Mouse (Mus musculus): ENCODE data around the gene Fndc7. TPM values are rescaled to one million over a fixed set of nuclear protein-coding genes. Genes with fewer than 3 reads are reported as not detected.
"Not testable (repeated sequence)": the region's sequence is repeated elsewhere in the genome, so short reads cannot be mapped to it uniquely, and the experiment has no call there.

Fndc7 gene
- polyA plus RNA-seq, 1 experiment, result not detected

- TF ChIP-seq POLR2A (IDR thresholded peaks at IDR 0.05; ENCODE audit: borderline replicate concordance, control insufficient read depth, low read depth, low read length), result no peak
- no peak for TF ChIP-seq CTCF (IDR thresholded peaks at IDR 0.05; ENCODE audit: control insufficient read depth, insufficient read depth, low read length)
- 91% methylated on average over 6 of the region's 6 CpGs for WGBS
- H3K4me3 ChIP-seq (replicated peaks; ENCODE audit: control insufficient read depth, low read depth, low read length), result no peak overlapping the region
- H3K4me1 ChIP-seq (ENCODE audit: control insufficient read depth, insufficient read depth, low read length), result peaks cover 3% of the 10 kb centered on the region; the same call in 1 of the 2 replicates
- H3K27ac ChIP-seq (ENCODE audit: control insufficient read depth, insufficient read depth, low read depth, low read length, poor library complexity), result no peak overlapping the region
Measured at GRCm38 (mm10) chr3:108836931-108837330, 52.9 kb downstream of the Fndc7 start.

GRCm38 (mm10) chr3:108833717-108834116 lies 56.1 kb downstream of the Fndc7 start:
- WGBS, result 65% methylated on average over 1 of the region's 1 CpGs
- H3K4me1 ChIP-seq (ENCODE audit: control insufficient read depth, insufficient read depth, low read length); H3K27ac ChIP-seq (ENCODE audit: control insufficient read depth, insufficient read depth, low read depth, low read length, poor library complexity): not testable (repeated sequence)

GRCm38 (mm10) chr3:108831750-108832149 lies 58.1 kb downstream of the Fndc7 start:
- 91% methylated on average over 6 of the region's 6 CpGs for WGBS
- TF ChIP-seq CTCF (IDR thresholded peaks at IDR 0.05; ENCODE audit: control insufficient read depth, insufficient read depth, low read length) (no peak), POLR2A (IDR thresholded peaks at IDR 0.05; ENCODE audit: borderline replicate concordance, control insufficient read depth, low read depth, low read length) (no peak)
- no peaks in the 10 kb centered on the region; the same call in 1 of the 2 replicates for H3K4me1 ChIP-seq (ENCODE audit: control insufficient read depth, insufficient read depth, low read length)
- no peak overlapping the region for H3K27ac ChIP-seq (ENCODE audit: control insufficient read depth, insufficient read depth, low read depth, low read length, poor library complexity)
- H3K4me3 ChIP-seq (replicated peaks; ENCODE audit: control insufficient read depth, low read depth, low read length), result no peak overlapping the region

More at GRCm38 (mm10) chr3:108833717-108834116, 56.1 kb downstream of the Fndc7 start:
- not testable (repeated sequence) for H3K4me3 ChIP-seq (replicated peaks; ENCODE audit: control insufficient read depth, low read depth, low read length)

DNA sequence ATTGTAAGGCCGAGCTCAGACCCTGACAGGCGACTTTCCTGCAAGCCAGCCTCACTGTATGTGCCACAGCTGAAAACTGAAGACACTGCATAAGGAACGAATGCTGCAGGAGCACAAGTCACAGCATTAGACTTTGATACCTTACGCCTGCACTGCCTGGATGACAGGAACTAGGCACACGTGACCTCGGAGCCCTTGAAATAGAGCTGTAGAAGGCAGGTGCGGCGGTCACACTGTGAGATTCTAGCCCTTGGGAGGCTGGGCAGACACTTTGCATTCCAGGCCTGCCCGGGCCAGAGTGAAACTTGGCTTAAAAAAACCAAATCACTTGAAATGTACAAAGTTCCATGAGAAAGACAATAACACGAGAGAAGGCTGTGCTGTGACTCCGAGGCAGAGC lies 59.3 kb downstream of the Fndc7 start:
- no peak for TF ChIP-seq CTCF (IDR thresholded peaks at IDR 0.05; ENCODE audit: control insufficient read depth, insufficient read depth, low read length)
- no peak for TF ChIP-seq POLR2A (IDR thresholded peaks at IDR 0.05; ENCODE audit: borderline replicate concordance, control insufficient read depth, low read depth, low read length)
- H3K27ac ChIP-seq (ENCODE audit: control insufficient read depth, insufficient read depth, low read depth, low read length, poor library complexity), result no peak overlapping the region
- 64% methylated on average over 11 of the region's 11 CpGs for WGBS
- H3K4me3 ChIP-seq (replicated peaks; ENCODE audit: control insufficient read depth, low read depth, low read length), result no peak overlapping the region
- H3K4me1 ChIP-seq (ENCODE audit: control insufficient read depth, insufficient read depth, low read length), result no peaks in the 10 kb centered on the region; the same call in 1 of the 2 replicates

DNA sequence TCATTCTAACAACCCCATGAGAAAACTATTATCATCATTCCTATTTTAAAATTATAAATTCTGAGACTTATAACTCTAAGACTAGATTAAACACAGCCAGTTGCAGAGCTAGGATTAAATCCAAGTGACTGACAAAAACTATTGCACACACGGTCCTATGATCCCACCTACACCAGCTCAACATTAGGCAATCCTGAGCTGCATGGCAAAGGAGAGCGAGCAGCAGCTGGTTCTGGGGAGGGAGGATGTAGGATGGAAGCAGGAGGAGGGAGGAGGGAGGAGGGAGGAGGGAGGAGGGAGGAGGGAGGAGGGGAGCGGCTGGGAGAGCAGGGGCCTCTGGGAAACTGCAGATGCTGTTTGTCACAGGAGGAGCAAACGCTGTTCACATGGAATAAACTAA lies 74.2 kb downstream of the Fndc7 start:
- WGBS, result 74% methylated on average over 4 of the region's 4 CpGs

DNA sequence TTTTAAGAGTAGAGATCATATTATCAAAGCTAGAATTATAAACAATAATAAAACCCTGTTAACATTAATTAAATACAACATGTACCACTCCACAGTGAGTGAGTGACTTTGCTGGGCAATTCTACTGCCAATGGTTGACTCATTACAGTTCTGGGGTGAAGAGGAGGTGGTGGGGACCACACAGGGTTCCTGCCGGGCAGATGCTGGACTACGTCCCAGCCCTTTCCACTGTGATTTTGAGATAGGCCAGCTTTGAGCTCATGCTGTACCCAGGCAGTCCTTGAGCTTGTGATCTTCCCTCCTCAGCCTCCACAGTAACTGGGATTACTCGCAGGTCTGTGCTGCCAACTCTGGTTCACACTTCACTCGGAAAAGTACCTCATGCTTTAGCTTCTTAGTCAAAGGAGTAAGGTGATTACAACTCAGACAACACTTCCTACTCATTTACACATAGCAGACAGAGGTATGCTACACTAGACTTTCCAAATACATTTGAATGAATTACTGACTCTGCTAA lies 79.0 kb downstream of the Fndc7 start:
- H3K27ac ChIP-seq (ENCODE audit: control insufficient read depth, insufficient read depth, low read depth, low read length, poor library complexity), result no peak overlapping the region
- WGBS, result 83% methylated on average over 4 of the region's 4 CpGs
- no peaks in the 10 kb centered on the region; the same call in 1 of the 2 replicates for H3K4me1 ChIP-seq (ENCODE audit: control insufficient read depth, insufficient read depth, low read length)
- TF ChIP-seq CTCF (IDR thresholded peaks at IDR 0.05; ENCODE audit: control insufficient read depth, insufficient read depth, low read length), result no peak
- no peak for TF ChIP-seq POLR2A (IDR thresholded peaks at IDR 0.05; ENCODE audit: borderline replicate concordance, control insufficient read depth, low read depth, low read length)
- H3K4me3 ChIP-seq (replicated peaks; ENCODE audit: control insufficient read depth, low read depth, low read length), result no peak overlapping the region

More for the DNA sequence above, 74.2 kb downstream of the Fndc7 start:
- no peak overlapping the region for H3K4me3 ChIP-seq (replicated peaks; ENCODE audit: control insufficient read depth, low read depth, low read length)
- TF ChIP-seq POLR2A (IDR thresholded peaks at IDR 0.05; ENCODE audit: borderline replicate concordance, control insufficient read depth, low read depth, low read length) (no peak), CTCF (IDR thresholded peaks at IDR 0.05; ENCODE audit: control insufficient read depth, insufficient read depth, low read length) (no peak)
- H3K27ac ChIP-seq (ENCODE audit: control insufficient read depth, insufficient read depth, low read depth, low read length, poor library complexity), result no peak overlapping the region
- no peaks in the 10 kb centered on the region for H3K4me1 ChIP-seq (ENCODE audit: control insufficient read depth, insufficient read depth, low read length)

DNA sequence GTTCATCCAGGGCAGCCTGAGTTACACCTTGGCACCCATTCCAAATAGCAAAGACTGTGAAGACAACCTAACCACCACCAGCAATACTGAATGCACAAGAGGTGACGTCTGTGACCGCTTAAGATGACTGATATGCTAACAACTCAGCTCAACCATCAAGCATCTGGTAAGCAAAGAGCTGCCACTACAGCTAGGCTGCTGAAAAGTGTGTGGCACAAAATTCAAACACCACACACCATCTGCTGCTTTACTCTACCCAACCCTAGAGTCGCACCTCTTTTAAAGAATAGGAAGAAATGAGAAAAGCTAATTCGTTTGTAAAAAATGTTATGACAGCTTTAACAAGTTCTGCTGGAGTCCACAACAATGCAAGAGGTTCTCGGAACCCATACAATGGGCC lies 84.2 kb downstream of the Fndc7 start:
- Histone ChIP-seq H3K4me3 (replicated peaks; ENCODE audit: control insufficient read depth, low read depth, low read length) (no peak overlapping the region), H3K4me1 (ENCODE audit: control insufficient read depth, insufficient read depth, low read length) (no peaks in the 10 kb centered on the region; the same call in 1 of the 2 replicates), H3K27ac (ENCODE audit: control insufficient read depth, insufficient read depth, low read depth, low read length, poor library complexity) (no peak overlapping the region)
- 88% methylated on average over 5 of the region's 5 CpGs for WGBS
- no peak for TF ChIP-seq CTCF (IDR thresholded peaks at IDR 0.05; ENCODE audit: control insufficient read depth, insufficient read depth, low read length)
- TF ChIP-seq POLR2A (IDR thresholded peaks at IDR 0.05; ENCODE audit: borderline replicate concordance, control insufficient read depth, low read depth, low read length), result no peak

Other genes with a start within 250 kb of the Fndc7 start
- 8.8 and 14.3 TPM in 2 replicates for gene Clcc1, start 236.1 kb downstream of the Fndc7 start, polyA plus RNA-seq (2011; ENCODE audit: insufficient read depth, insufficient read length, low replicate concordance, missing spikeins)
- 20.9 and 26.1 TPM in 2 replicates for gene Gpsm2, start 167.7 kb downstream of the Fndc7 start, polyA plus RNA-seq (2011; ENCODE audit: insufficient read depth, insufficient read length, low replicate concordance, missing spikeins)
- 1.3 and 2.2 TPM in 2 replicates for gene Aknad1, start 150.3 kb downstream of the Fndc7 start, polyA plus RNA-seq (2011; ENCODE audit: insufficient read depth, insufficient read length, low replicate concordance, missing spikeins)
- gene Stxbp3, start 49.5 kb downstream of the Fndc7 start, polyA plus RNA-seq (2011; ENCODE audit: insufficient read depth, insufficient read length, low replicate concordance, missing spikeins), result 11.0 and 13.3 TPM in 2 replicates
- 160 and 184 TPM in 2 replicates for gene Prpf38b, start 21.7 kb upstream of the Fndc7 start, polyA plus RNA-seq (2011; ENCODE audit: insufficient read depth, insufficient read length, low replicate concordance, missing spikeins)
- gene Henmt1, start 49.9 kb upstream of the Fndc7 start, polyA plus RNA-seq (2011; ENCODE audit: insufficient read depth, insufficient read length, low replicate concordance, missing spikeins), result not detected in 2 replicates
- not detected in 2 replicates for gene Gm9857, start 50.4 kb upstream of the Fndc7 start, polyA plus RNA-seq (2011; ENCODE audit: insufficient read depth, insufficient read length, low replicate concordance, missing spikeins)
- 3.7 and 4.3 TPM in 2 replicates for gene Fam102b, start 137.6 kb upstream of the Fndc7 start, polyA plus RNA-seq (2011; ENCODE audit: insufficient read depth, insufficient read length, low replicate concordance, missing spikeins)
- gene Slc25a54, start 190.5 kb upstream of the Fndc7 start, polyA plus RNA-seq (2011; ENCODE audit: insufficient read depth, insufficient read length, low replicate concordance, missing spikeins), result not detected in 2 replicates
- gene Slc25a24, start 233.1 kb upstream of the Fndc7 start, polyA plus RNA-seq (2011; ENCODE audit: insufficient read depth, insufficient read length, low replicate concordance, missing spikeins), result 7.5 and 11.8 TPM in 2 replicates

Data from bone marrow, adult 2 months (tissue).